9 mouse cellular contexts compared by ENCODE assay signal in genomic region chr11:103141944-103142255, GRCm38 (mm10). TPM values are rescaled to one million over a fixed set of nuclear protein-coding genes. Genes with fewer than 3 reads are reported as not detected.
DNase-seq lines count a peak whose midpoint lies in the region; ATAC-seq and TF ChIP-seq lines count a peak whose summit lies in the region.
"Had no signal": no experiment of that assay in that cellular context is flagged by ENCODE, and none has a peak within 500 bp of the region (broad histone marks: within the 10 kb centered on the region; RNA-seq: fewer than 3 reads in every experiment).

No protein-coding gene starts in this region.

- DNase-seq in heart, adult 11 months = peak; percentile 91
- DNase-seq in heart, adult 8-10 months (ENCODE audit: low spot score) = no peak
- no peak for DNase-seq in hindbrain, embryonic 14.5 days (ENCODE audit: low spot score)
- DNase-seq in liver, embryonic 13.5 days = no peak
- no peak for DNase-seq in B cell, adult 2 months
- DNase-seq in right cerebral cortex, postnatal 14 days = no peak
- DNase-seq in c-Kit-positive CD71-positive TER-119-positive erythroid progenitor cells, embryonic 14.5 days (ENCODE audit: low spot score) = no peak

- no peak overlapping the region for H3K9ac ChIP-seq in hindbrain, embryonic 14.5 days
- H3K9ac ChIP-seq in liver, embryonic 13.5 days = peak overlapping the region; percentile 6; the same call in 1 of the 2 replicates

- peaks cover 60% of the 10 kb centered on the region for H3K4me1 ChIP-seq in bone marrow macrophage, adult 2 months (ENCODE audit: control insufficient read depth, insufficient read depth, low read length)
- peaks cover 24% of the 10 kb centered on the region for H3K4me1 ChIP-seq in hindbrain, embryonic 14.5 days (replicated peaks; ENCODE audit: control insufficient read depth, insufficient read depth, low read length)
- H3K4me1 ChIP-seq in liver, embryonic 13.5 days (replicated peaks) = peaks cover 55% of the 10 kb centered on the region

- TF ChIP-seq CTCF in bone marrow macrophage, adult 2 months (IDR thresholded peaks at IDR 0.05; ENCODE audit: low read depth, low read length) = no peak

- peak overlapping the region; percentile 61 for H3K4me2 ChIP-seq in hindbrain, embryonic 14.5 days (replicated peaks)
- H3K4me2 ChIP-seq in liver, embryonic 13.5 days = no peak overlapping the region

- no peaks in the 10 kb centered on the region for H3K9me3 ChIP-seq in hindbrain, embryonic 14.5 days (ENCODE audit: control insufficient read depth, low read length)
- no peaks in the 10 kb centered on the region for H3K9me3 ChIP-seq in liver, embryonic 13.5 days (replicated peaks)
- H3K9me3 ChIP-seq: G1E had no signal

- H3K36me3 ChIP-seq in hindbrain, embryonic 14.5 days (replicated peaks; ENCODE audit: control insufficient read depth, insufficient read depth) = peaks cover 19% of the 10 kb centered on the region
- peaks cover 20% of the 10 kb centered on the region for H3K36me3 ChIP-seq in liver, embryonic 13.5 days

- 17% methylated on average over 1 of the region's 1 CpGs for WGBS in hindbrain, embryonic 14.5 days
- 46% methylated on average over 1 of the region's 1 CpGs for WGBS in liver, embryonic 13.5 days (ENCODE audit: insufficient replicate concordance)

- no peak for TF ChIP-seq POLR2A in bone marrow macrophage, adult 2 months (IDR thresholded peaks at IDR 0.05; ENCODE audit: borderline replicate concordance, low read depth, low read length)

- peak overlapping the region; percentile 16; the same call in 1 of the 2 replicates for H3K4me3 ChIP-seq in bone marrow macrophage, adult 2 months (ENCODE audit: insufficient read depth, low read length)
- H3K4me3 ChIP-seq in hindbrain, embryonic 14.5 days (replicated peaks; ENCODE audit: low read length) = no peak overlapping the region
- H3K4me3 ChIP-seq in liver, embryonic 13.5 days (replicated peaks) = no peak overlapping the region

- H3K27ac ChIP-seq in bone marrow macrophage, adult 2 months (ENCODE audit: insufficient read depth, low read depth, low read length) = peak overlapping the region; percentile 72
- peak overlapping the region; percentile 92 for H3K27ac ChIP-seq in hindbrain, embryonic 14.5 days
- peak overlapping the region; percentile 67 for H3K27ac ChIP-seq in liver, embryonic 13.5 days

- no peak for ATAC-seq in hindbrain, embryonic 14.5 days (ENCODE audit: low FRiP score)
- no peak for ATAC-seq in liver, embryonic 13.5 days (ENCODE audit: low read depth)

- H3K27me3 ChIP-seq in hindbrain, embryonic 14.5 days (ENCODE audit: control insufficient read depth, insufficient read depth, low read length) = no peaks in the 10 kb centered on the region
- H3K27me3 ChIP-seq in liver, embryonic 13.5 days = no peaks in the 10 kb centered on the region

RNA-seq across cellular contexts. Expression of gene Hexim2, which starts 9.7 kb away (rescaled TPM):
- total RNA-seq in heart, adult 8-10 months (2022) = 1 to 10 TPM; 1.2 to 2.0 (median 1.9) TPM
- polyA plus RNA-seq in bone marrow macrophage, adult 2 months (2012; ENCODE audit: insufficient read depth, insufficient read length, missing spikeins) = 3.1 and 3.6 TPM in 2 replicates
- 20.9 and 24.2 TPM in 2 replicates for polyA plus RNA-seq in hindbrain, embryonic 14.5 days (2014; fragmentation: Nextera tagmentation; extraction: Ambion mirVana)
- polyA plus RNA-seq in liver, embryonic 13.5 days (2015; fragmentation: Nextera tagmentation; extraction: Ambion mirVana) = 6.3 and 7.7 TPM in 2 replicates

RNA-seq across cellular contexts. Expression of gene Hexim1, which starts 25.9 kb away (rescaled TPM):
- 10 to 100 TPM; 15.9 to 18.6 (median 17.0) TPM for total RNA-seq in heart, adult 8-10 months (2022)
- 43.7 and 44.3 TPM in 2 replicates for polyA plus RNA-seq in bone marrow macrophage, adult 2 months (2012; ENCODE audit: insufficient read depth, insufficient read length, missing spikeins)
- polyA plus RNA-seq in hindbrain, embryonic 14.5 days (2014; fragmentation: Nextera tagmentation; extraction: Ambion mirVana) = 5.3 and 5.6 TPM in 2 replicates
- polyA plus RNA-seq in liver, embryonic 13.5 days (2015; fragmentation: Nextera tagmentation; extraction: Ambion mirVana) = 2.6 and 3.0 TPM in 2 replicates

RNA-seq across cellular contexts. Expression of gene Fmnl1, which starts 29.0 kb away (rescaled TPM):
- 10 to 100 TPM in 3 of 4 experiments, 1 to 10 TPM in 1; 9.3 to 20.1 (median 13.2) TPM for total RNA-seq in heart, adult 8-10 months (2022)
- 216 and 241 TPM in 2 replicates for polyA plus RNA-seq in bone marrow macrophage, adult 2 months (2012; ENCODE audit: insufficient read depth, insufficient read length, missing spikeins)
- 6.1 and 8.0 TPM in 2 replicates for polyA plus RNA-seq in hindbrain, embryonic 14.5 days (2014; fragmentation: Nextera tagmentation; extraction: Ambion mirVana)
- polyA plus RNA-seq in liver, embryonic 13.5 days (2015; fragmentation: Nextera tagmentation; extraction: Ambion mirVana) = 3.0 TPM in 2 replicates
- total RNA-seq: G1E had no signal

RNA-seq across cellular contexts. Expression of gene Acbd4, which starts 40.4 kb away (rescaled TPM):
- total RNA-seq in heart, adult 8-10 months (2022) = 10 to 100 TPM; 24.1 to 39.8 (median 32.0) TPM
- 27.4 and 30.4 TPM in 2 replicates for polyA plus RNA-seq in bone marrow macrophage, adult 2 months (2012; ENCODE audit: insufficient read depth, insufficient read length, missing spikeins)
- 8.3 and 10.6 TPM in 2 replicates for polyA plus RNA-seq in hindbrain, embryonic 14.5 days (2014; fragmentation: Nextera tagmentation; extraction: Ambion mirVana)
- 60.4 and 62.2 TPM in 2 replicates for polyA plus RNA-seq in liver, embryonic 13.5 days (2015; fragmentation: Nextera tagmentation; extraction: Ambion mirVana)

RNA-seq across cellular contexts. Expression of gene Plcd3, which starts 40.4 kb away (rescaled TPM):
- total RNA-seq in heart, adult 8-10 months (2022) = 10 to 100 TPM; 10.7 to 19.1 (median 12.1) TPM
- polyA plus RNA-seq in bone marrow macrophage, adult 2 months (2012; ENCODE audit: insufficient read depth, insufficient read length, missing spikeins) = 1.7 and 2.3 TPM in 2 replicates
- polyA plus RNA-seq in hindbrain, embryonic 14.5 days (2014; fragmentation: Nextera tagmentation; extraction: Ambion mirVana) = 1.7 and 1.9 TPM in 2 replicates
- 0.28 and 0.50 TPM in 2 replicates for polyA plus RNA-seq in liver, embryonic 13.5 days (2015; fragmentation: Nextera tagmentation; extraction: Ambion mirVana)
- polyA plus RNA-seq: G1E had no signal

Comparison
In these comparisons a context has a peak if more than half of its experiments do, and no peak if none do; other contexts are left out.
1. RNA of gene Fmnl1, which starts 29.0 kb away (polyA plus RNA-seq): 216 to 241 TPM in bone marrow macrophage, adult 2 months; 6.1 to 8.0 TPM in hindbrain, embryonic 14.5 days and 3.0 TPM in liver, embryonic 13.5 days; every median in the first group is over 10 times any median in the second.
2. Peak in every context shown above with its lines, with median percentiles within 50 percentile points of each other: H3K27ac ChIP-seq.